Mouse (Mus musculus) neural tube, embryonic 15.5 days (tissue): ENCODE measurements around the gene Prlr. TPM values are rescaled to one million over a fixed set of nuclear protein-coding genes. Genes with fewer than 3 reads are reported as not detected.

ENCODE experiments used
- ATAC-seq: fragments of 200-750 bp; cut with Nextera tagmentation; 2 replicates; pipeline ENCODE4 v1.8.0; 2017; ENCODE audit warnings: mild to moderate bottlenecking, moderate TSS enrichment, moderate library complexity; ENCODE audit not compliant: low FRiP score
- H3K27ac ChIP-seq: fragments of 300-500 bp; sonication (generic); replicated peaks from 2 replicates; pipeline ENCODE4 v1.5.1; 2015; ENCODE audit warnings: mild to moderate bottlenecking, inconsistent platforms
- H3K27me3 ChIP-seq: fragments of 300-500 bp; sonication (generic); replicated peaks from 2 replicates; pipeline ENCODE4 v1.6.1; 2015; ENCODE audit warnings: inconsistent platforms
- H3K36me3 ChIP-seq: fragments of 300-500 bp; sonication (generic); 2 replicates; pipeline ENCODE4 v1.6.1; 2015; ENCODE audit warnings: inconsistent platforms
- H3K4me1 ChIP-seq: fragments of 300-500 bp; sonication (generic); 2 replicates; pipeline ENCODE4 v1.6.1; 2015; ENCODE audit warnings: inconsistent platforms
- H3K4me2 ChIP-seq: fragments of 300-500 bp; sonication (generic); 2 replicates; pipeline ENCODE4 v1.6.1; 2015; ENCODE audit warnings: inconsistent platforms, mild to moderate bottlenecking, moderate library complexity
- H3K4me3 ChIP-seq: fragments of 300-500 bp; sonication (generic); replicated peaks from 2 replicates; pipeline ENCODE4 v1.5.1; 2015; ENCODE audit warnings: mild to moderate bottlenecking, inconsistent platforms
- H3K9ac ChIP-seq: fragments of 300-500 bp; sonication (generic); replicated peaks from 2 replicates; pipeline ENCODE4 v1.6.1; 2015; ENCODE audit warnings: mild to moderate bottlenecking, inconsistent platforms
- H3K9me3 ChIP-seq: fragments of 300-500 bp; sonication (generic); replicated peaks from 2 replicates; pipeline ENCODE4 v1.6.1; 2016; ENCODE audit warnings: inconsistent platforms
- WGBS: fragments of 180-500 bp; shearing (Covaris S2); methylation state at CpG from one replicate; pipeline ENCODE4 v1.1.7; 2015; ENCODE audit warnings: mixed read lengths; 5-methylcytosine and 5-hydroxymethylcytosine counted together
- polyA plus RNA-seq: library from polyadenylated mRNA; unstranded; fragments of >200 nt; fragmentation: Nextera tagmentation; extraction: Ambion mirVana; gene quantifications from 2 replicates; pipeline ENCODE4 v1.2.1, GENCODE M21; 2015

Gene Prlr
- polyA plus RNA-seq, 1 experiment from 2014 or later, result 4.0 TPM

DNA sequence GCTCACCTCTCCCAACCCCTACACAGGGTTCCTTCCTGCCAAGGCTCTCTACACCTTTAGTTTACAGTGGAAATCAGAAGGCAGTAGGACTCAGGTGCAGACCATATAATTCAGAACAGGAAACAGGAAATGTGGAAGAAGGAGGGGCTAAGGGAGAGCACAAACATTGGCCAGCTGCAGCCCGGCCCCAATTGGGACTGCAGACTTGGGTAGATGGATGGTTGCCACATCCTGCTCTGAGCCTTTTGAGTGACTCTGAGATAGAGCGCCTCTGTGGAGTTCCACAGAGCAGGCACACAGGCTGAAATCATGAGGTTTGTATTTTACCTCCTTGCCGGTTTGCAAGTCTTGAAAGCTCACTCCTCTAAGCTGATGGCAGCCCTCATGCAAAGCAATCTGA is 59.8 kb downstream of the Prlr start:
- Histone ChIP-seq H3K9ac (no peak overlapping the region), H3K9me3 (no peaks in the 10 kb centered on the region), H3K27ac (no peak overlapping the region), H3K4me3 (no peak overlapping the region), H3K4me2 (no peak overlapping the region), H3K4me1 (no peaks in the 10 kb centered on the region), H3K27me3 (no peaks in the 10 kb centered on the region), H3K36me3 (no peaks in the 10 kb centered on the region)
- 90% methylated on average over 3 of the region's 3 CpGs for WGBS
- ATAC-seq, result no peak

GRCm38 (mm10) chr15:10238454-10238853 is 61.4 kb downstream of the Prlr start:
- 93% methylated on average over 8 of the region's 8 CpGs for WGBS
- no peak for ATAC-seq
- Histone ChIP-seq H3K4me1 (no peaks in the 10 kb centered on the region), H3K27me3 (no peaks in the 10 kb centered on the region), H3K4me3 (no peak overlapping the region), H3K27ac (no peak overlapping the region), H3K4me2 (no peak overlapping the region), H3K9ac (no peak overlapping the region), H3K36me3 (no peaks in the 10 kb centered on the region), H3K9me3 (no peaks in the 10 kb centered on the region)

- ATAC-seq, result no peak
- Histone ChIP-seq H3K36me3 (no peaks in the 10 kb centered on the region), H3K27ac (no peak overlapping the region), H3K9ac (no peak overlapping the region), H3K9me3 (no peaks in the 10 kb centered on the region), H3K4me2 (no peak overlapping the region), H3K4me3 (no peak overlapping the region), H3K27me3 (no peaks in the 10 kb centered on the region), H3K4me1 (no peaks in the 10 kb centered on the region)
- 89% methylated on average over 5 of the region's 5 CpGs for WGBS
Measured at GRCm38 (mm10) chr15:10240228-10240795, 63.3 kb downstream of the Prlr start.

DNA sequence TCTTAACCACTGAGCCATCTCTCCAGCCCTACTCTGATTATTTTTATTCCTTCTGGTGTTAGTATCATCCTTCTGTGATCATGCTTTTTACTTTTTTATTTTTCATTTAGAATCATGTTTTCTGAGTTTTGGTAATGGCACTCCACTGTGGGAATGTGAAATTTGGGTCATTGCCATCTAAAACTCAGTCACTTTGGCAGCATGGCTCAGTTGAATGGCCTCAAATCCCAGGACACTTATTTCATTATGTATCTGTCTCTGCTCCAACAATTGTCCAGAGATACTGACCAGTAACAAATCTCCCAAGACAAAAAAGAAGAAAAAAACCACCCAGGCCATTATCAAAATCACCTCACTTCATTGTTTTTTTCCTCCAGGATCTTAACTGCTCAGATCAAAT is 65.2 kb downstream of the Prlr start:
- no peak overlapping the region for H3K4me3 ChIP-seq
- no peak overlapping the region for H3K4me2 ChIP-seq
- H3K27ac ChIP-seq, result no peak overlapping the region
- H3K27me3 ChIP-seq, result no peaks in the 10 kb centered on the region
- no peaks in the 10 kb centered on the region for H3K36me3 ChIP-seq
- no peak overlapping the region for H3K9ac ChIP-seq
- no peak for ATAC-seq
- H3K4me1 ChIP-seq, result no peaks in the 10 kb centered on the region
- H3K9me3 ChIP-seq, result no peaks in the 10 kb centered on the region

DNA sequence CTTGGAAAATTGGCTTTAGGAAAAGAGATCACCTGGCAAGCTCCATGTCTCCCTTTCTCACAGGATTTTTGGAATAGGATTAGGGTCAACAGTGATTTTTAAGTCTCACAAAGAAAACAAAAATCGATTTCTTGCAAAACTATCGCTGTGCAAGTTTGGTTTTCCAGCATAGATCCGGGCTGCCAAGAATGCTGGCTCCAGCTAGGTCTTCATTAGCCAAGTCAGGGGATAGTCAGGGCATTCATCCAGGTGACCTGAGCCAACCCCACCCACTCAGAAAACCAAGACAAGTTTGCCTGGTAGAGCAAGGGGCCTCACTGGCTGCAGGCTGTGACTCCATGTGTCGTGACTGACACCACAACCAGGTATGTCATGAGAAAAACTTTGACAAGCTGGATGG is 72.2 kb downstream of the Prlr start:
- Histone ChIP-seq H3K4me3 (no peak overlapping the region), H3K9me3 (no peaks in the 10 kb centered on the region), H3K4me2 (no peak overlapping the region), H3K9ac (no peak overlapping the region), H3K27me3 (no peaks in the 10 kb centered on the region), H3K27ac (no peak overlapping the region), H3K36me3 (no peaks in the 10 kb centered on the region), H3K4me1 (no peaks in the 10 kb centered on the region)
- 91% methylated on average over 4 of the region's 4 CpGs for WGBS
- ATAC-seq, result no peak

DNA sequence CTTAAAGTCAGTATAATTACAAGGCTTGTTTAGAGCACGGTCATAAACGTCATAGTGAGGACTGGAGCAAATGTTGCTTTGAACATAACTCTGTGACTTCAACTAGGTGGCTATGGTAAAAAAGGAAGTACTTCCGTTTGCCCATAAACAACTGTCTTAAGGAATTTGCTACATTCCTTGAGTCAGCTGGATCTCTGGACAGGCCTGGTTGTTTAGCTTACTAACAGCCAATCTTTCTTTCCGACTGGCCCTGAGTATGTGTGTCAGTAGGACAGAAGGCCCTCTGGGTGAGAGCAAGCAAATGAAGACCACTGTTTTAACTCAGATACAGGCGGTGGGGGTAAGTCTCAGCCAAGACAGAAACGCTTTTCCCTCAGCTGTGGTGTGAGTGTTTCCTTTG is 73.7 kb downstream of the Prlr start:
- no peak overlapping the region for H3K27ac ChIP-seq
- WGBS, result 78% methylated on average over 6 of the region's 6 CpGs
- H3K4me3 ChIP-seq, result no peak overlapping the region
- H3K9ac ChIP-seq, result no peak overlapping the region
- no peak for ATAC-seq
- no peaks in the 10 kb centered on the region for H3K4me1 ChIP-seq
- H3K36me3 ChIP-seq, result no peaks in the 10 kb centered on the region
- no peaks in the 10 kb centered on the region for H3K9me3 ChIP-seq
- no peak overlapping the region for H3K4me2 ChIP-seq
- no peaks in the 10 kb centered on the region for H3K27me3 ChIP-seq

DNA sequence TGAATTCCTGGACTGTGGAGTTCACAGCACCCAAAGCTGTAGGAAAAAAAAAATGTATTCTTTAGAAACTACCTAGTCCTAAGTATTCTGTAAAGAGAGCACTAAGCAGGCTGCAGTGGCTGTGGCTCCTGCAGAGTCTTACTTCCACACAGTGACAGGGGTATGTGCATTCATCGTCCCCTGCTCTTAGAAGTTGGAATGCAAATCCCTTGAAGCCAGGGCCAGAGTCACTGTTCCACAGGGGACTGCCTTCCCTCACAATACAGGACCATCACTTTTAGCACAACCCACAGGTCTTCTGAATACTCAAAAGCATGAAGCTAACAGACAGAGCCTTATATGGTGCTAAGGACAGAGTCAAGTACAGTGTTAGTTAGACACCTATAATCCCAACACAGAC is 75.5 kb downstream of the Prlr start:
- H3K27ac ChIP-seq, result no peak overlapping the region
- no peak overlapping the region for H3K4me2 ChIP-seq
- no peaks in the 10 kb centered on the region for H3K4me1 ChIP-seq
- 72% methylated on average over 1 of the region's 1 CpGs for WGBS
- H3K9ac ChIP-seq, result no peak overlapping the region
- ATAC-seq, result no peak
- no peak overlapping the region for H3K4me3 ChIP-seq
- H3K36me3 ChIP-seq, result no peaks in the 10 kb centered on the region
- H3K27me3 ChIP-seq, result no peaks in the 10 kb centered on the region
- H3K9me3 ChIP-seq, result no peaks in the 10 kb centered on the region

DNA sequence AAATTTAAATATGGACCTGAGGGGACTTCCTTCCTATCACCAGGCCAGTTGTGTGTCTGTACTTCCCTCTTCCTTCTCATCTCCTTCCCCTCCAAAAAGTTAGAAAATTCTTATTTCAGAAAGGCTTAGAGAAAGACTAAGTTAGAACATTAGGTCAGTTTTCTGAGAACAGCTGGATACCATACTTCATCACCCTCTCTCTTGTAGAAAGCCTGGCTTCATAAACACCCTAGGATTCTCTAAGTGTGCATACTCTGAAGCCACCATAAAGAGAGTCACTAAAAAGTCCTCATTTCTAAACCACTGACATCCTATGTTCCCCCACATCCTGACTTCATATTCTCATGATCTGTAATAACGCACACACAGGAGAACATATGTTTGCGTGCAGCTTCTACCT is 85.2 kb downstream of the Prlr start:
- Histone ChIP-seq H3K4me2 (no peak overlapping the region), H3K4me3 (no peak overlapping the region), H3K9ac (no peak overlapping the region), H3K9me3 (no peaks in the 10 kb centered on the region), H3K27me3 (no peaks in the 10 kb centered on the region), H3K4me1 (no peaks in the 10 kb centered on the region), H3K27ac (no peak overlapping the region), H3K36me3 (no peaks in the 10 kb centered on the region)
- no peak for ATAC-seq
- 98% methylated on average over 2 of the region's 2 CpGs for WGBS

DNA sequence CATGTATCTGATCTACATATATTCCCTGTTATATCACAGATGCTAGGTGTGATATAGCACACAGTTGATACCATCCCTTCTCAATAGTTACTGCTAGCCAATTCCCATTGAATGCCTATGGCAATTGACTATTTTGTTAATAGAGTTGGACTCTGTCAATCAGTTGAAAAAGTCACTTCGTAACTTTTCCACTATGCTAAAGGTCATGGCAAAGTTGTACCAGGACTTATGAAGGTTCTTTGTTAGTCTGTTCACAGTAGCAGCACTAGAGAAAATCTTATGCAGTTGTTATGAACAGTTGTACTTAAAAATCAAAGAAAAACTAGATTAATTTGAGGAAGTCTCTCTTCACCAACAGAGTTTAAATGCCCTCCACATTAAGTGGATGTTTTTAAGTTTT is 85.6 kb downstream of the Prlr start:
- H3K9ac ChIP-seq, result no peak overlapping the region
- ATAC-seq, result no peak
- H3K27ac ChIP-seq, result no peak overlapping the region
- 98% methylated on average over 1 of the region's 1 CpGs for WGBS
- H3K36me3 ChIP-seq, result no peaks in the 10 kb centered on the region
- no peaks in the 10 kb centered on the region for H3K4me1 ChIP-seq
- no peak overlapping the region for H3K4me3 ChIP-seq
- H3K9me3 ChIP-seq, result no peaks in the 10 kb centered on the region
- no peak overlapping the region for H3K4me2 ChIP-seq
- H3K27me3 ChIP-seq, result no peaks in the 10 kb centered on the region

DNA sequence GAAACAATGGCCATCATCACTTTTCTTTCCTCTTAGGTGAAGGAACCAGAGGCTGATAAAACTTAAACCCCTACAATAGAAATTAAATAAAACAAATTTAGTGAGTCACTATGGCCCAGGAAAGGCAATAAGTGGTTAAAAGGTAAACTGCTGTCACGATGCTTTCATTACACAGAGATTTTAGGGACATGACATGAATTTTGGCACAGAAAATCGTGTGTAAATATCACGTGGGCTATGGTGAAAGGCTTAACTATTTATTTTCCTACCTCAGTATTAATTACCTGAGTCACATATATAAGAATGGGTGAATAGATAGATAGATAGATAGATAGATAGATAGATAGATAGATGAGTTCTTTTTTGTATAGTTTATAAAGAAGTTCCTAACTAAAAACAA is 86.4 kb downstream of the Prlr start:
- H3K27ac ChIP-seq, result no peak overlapping the region
- no peak for ATAC-seq
- no peaks in the 10 kb centered on the region for H3K4me1 ChIP-seq
- H3K4me2 ChIP-seq, result no peak overlapping the region
- no peak overlapping the region for H3K9ac ChIP-seq
- no peaks in the 10 kb centered on the region for H3K9me3 ChIP-seq
- no peaks in the 10 kb centered on the region for H3K27me3 ChIP-seq
- 84% methylated on average over 3 of the region's 3 CpGs for WGBS
- no peaks in the 10 kb centered on the region for H3K36me3 ChIP-seq
- H3K4me3 ChIP-seq, result no peak overlapping the region

- Histone ChIP-seq H3K9me3 (no peaks in the 10 kb centered on the region), H3K27ac (no peak overlapping the region), H3K27me3 (no peaks in the 10 kb centered on the region), H3K9ac (no peak overlapping the region), H3K36me3 (no peaks in the 10 kb centered on the region), H3K4me2 (no peak overlapping the region), H3K4me1 (no peaks in the 10 kb centered on the region), H3K4me3 (no peak overlapping the region)
- WGBS, result 72% methylated on average over 5 of the region's 5 CpGs
- ATAC-seq, result no peak
Measured at GRCm38 (mm10) chr15:10264885-10265284, 87.8 kb downstream of the Prlr start.

- Histone ChIP-seq H3K36me3 (no peaks in the 10 kb centered on the region), H3K4me2 (no peak overlapping the region), H3K4me3 (no peak overlapping the region), H3K4me1 (no peaks in the 10 kb centered on the region), H3K9ac (no peak overlapping the region), H3K9me3 (no peaks in the 10 kb centered on the region), H3K27me3 (no peaks in the 10 kb centered on the region), H3K27ac (no peak overlapping the region)
- ATAC-seq, result no peak
- WGBS, result 51% methylated on average over 3 of the region's 3 CpGs
Measured at GRCm38 (mm10) chr15:10267251-10267650, 90.2 kb downstream of the Prlr start.

GRCm38 (mm10) chr15:10276386-10276785 is 99.3 kb downstream of the Prlr start:
- H3K36me3 ChIP-seq, result no peaks in the 10 kb centered on the region
- ATAC-seq, result no peak

More at GRCm38 (mm10) chr15:10276386-10276785, 99.3 kb downstream of the Prlr start:
- H3K27ac ChIP-seq, result no peak overlapping the region
- no peaks in the 10 kb centered on the region for H3K9me3 ChIP-seq
- H3K4me2 ChIP-seq, result no peak overlapping the region
- H3K9ac ChIP-seq, result no peak overlapping the region
- H3K27me3 ChIP-seq, result no peaks in the 10 kb centered on the region
- H3K4me1 ChIP-seq, result no peaks in the 10 kb centered on the region
- no peak overlapping the region for H3K4me3 ChIP-seq
